Mouse (Mus musculus) liver, embryonic 14.5 days (tissue): Measurements from ENCODE around the gene Zfp865. TPM values are rescaled to one million over a fixed set of nuclear protein-coding genes. Genes with fewer than 3 reads are reported as not detected.
A peak's percentile ranks its signal among the peaks of the same experiment; 100 is the strongest.

Experiments
- ATAC-seq: fragments of 200-750 bp; cut with Nextera tagmentation; 2 replicates; pipeline ENCODE4 v1.8.0; 2017; ENCODE audit warnings: moderate number of reproducible peaks, mild to moderate bottlenecking, moderate library complexity; ENCODE audit not compliant: insufficient read depth
- DNase-seq, 3 experiments: peaks; one replicate each; pipeline ENCODE4 v3.0.0-alpha.2; 2012 to 2013; ENCODE audit warnings: low read depth in 3 of 3, low spot score in 3 of 3
- H3K27ac ChIP-seq: fragments of 300-500 bp; sonication (generic); 2 replicates; pipeline ENCODE4 v1.5.1; 2014; ENCODE audit warnings: moderate library complexity, mild to moderate bottlenecking, control low read depth, inconsistent platforms
- H3K27me3 ChIP-seq: fragments of 300-500 bp; sonication (generic); 2 replicates; pipeline ENCODE4 v1.6.1; 2014; ENCODE audit warnings: mild to moderate bottlenecking, low read length, moderate library complexity; ENCODE audit not compliant: control insufficient read depth, insufficient read depth
- H3K36me3 ChIP-seq: fragments of 300-500 bp; sonication (generic); replicated peaks from 2 replicates; pipeline ENCODE4 v1.6.1; 2014; ENCODE audit warnings: low read depth; ENCODE audit not compliant: control insufficient read depth, insufficient read depth
- H3K4me1 ChIP-seq, 2 experiments: fragments of 200-500 bp in 1 of 2; fragments of 300-500 bp in 1 of 2; sonication (generic) in 1 of 2; replicated peaks; 2 replicates each; pipeline ENCODE4 v1.6.1; 2012 to 2014; ENCODE audit warnings: antibody characterized with exemption in 1 of 2, inconsistent platforms in 1 of 2, low read length in 1 of 2; ENCODE audit not compliant: control insufficient read depth in 2 of 2, insufficient read depth in 2 of 2
- H3K4me2 ChIP-seq: fragments of 300-500 bp; sonication (generic); 2 replicates; pipeline ENCODE4 v1.6.1; 2014; ENCODE audit warnings: low read depth, mild to moderate bottlenecking, control low read depth, moderate library complexity
- H3K4me3 ChIP-seq, 2 experiments: fragments of 200-500 bp in 1 of 2; fragments of 300-500 bp in 1 of 2; sonication (generic) in 1 of 2; 2 replicates each; pipeline ENCODE4 v1.5.1; 2012 to 2014; ENCODE audit warnings: low read depth in 2 of 2, low read length in 2 of 2, mild to moderate bottlenecking in 2 of 2, control low read depth in 1 of 2, inconsistent platforms in 1 of 2, moderate library complexity in 1 of 2; ENCODE audit not compliant: insufficient read depth in 1 of 2
- H3K9ac ChIP-seq: fragments of 300-500 bp; sonication (generic); replicated peaks from 2 replicates; pipeline ENCODE4 v1.6.1; 2014; ENCODE audit warnings: mild to moderate bottlenecking, control low read depth, moderate library complexity
- H3K9me3 ChIP-seq: fragments of 300-500 bp; sonication (generic); 2 replicates; pipeline ENCODE4 v1.6.1; 2016; ENCODE audit warnings: low read length, mixed read lengths; ENCODE audit not compliant: control insufficient read depth
- CTCF ChIP-seq: IDR thresholded peaks from 2 replicates; pipeline ENCODE4 v1.5.1; 2016; ENCODE audit warnings: antibody characterized with exemption, low read depth, control low read depth
- EP300 ChIP-seq: IDR thresholded peaks from 2 replicates; pipeline ENCODE4 v1.6.1; 2016; ENCODE audit warnings: antibody characterized with exemption, low read depth
- WGBS: fragments of 180-500 bp; shearing (Covaris S2); extraction: QIAGEN DNeasy Blood & Tissue Kit; methylation state at CpG from one replicate; pipeline ENCODE4 v1.1.7; 2014; ENCODE audit not compliant: insufficient replicate concordance; 5-methylcytosine and 5-hydroxymethylcytosine counted together
- polyA plus RNA-seq, 2 experiments: library from polyadenylated mRNA; depleted of rRNA in 1 of 2; stranded (reverse) in 1 of 2; unstranded in 1 of 2; fragments of >200 nt; fragmentation: Nextera tagmentation in 1 of 2; extraction: Ambion mirVana in 1 of 2; gene quantifications; 2 replicates each; pipeline versions ENCODE4 v1.2.1 to v1.2.3; 2012 to 2014

Gene Zfp865
- polyA plus RNA-seq, 2 experiments: 0.98 to 6.4 TPM

- Histone ChIP-seq H3K36me3 (peaks cover 52% of the 10 kb centered on the region), H3K4me1 (peaks cover 8 to 12% of the 10 kb centered on the region in 2 experiments), H3K9me3 (no peaks in the 10 kb centered on the region; the same call in 1 of the 2 replicates), H3K4me2 (peak overlapping the region; percentile 82), H3K4me3 (peak overlapping the region; percentile 10 to 16; a peak in 2 of 4 replicates), H3K27me3 (no peaks in the 10 kb centered on the region), H3K27ac (peak overlapping the region; percentile 6; the same call in 1 of the 2 replicates), H3K9ac (no peak overlapping the region)
- no peak for TF ChIP-seq CTCF
- no peak for TF ChIP-seq EP300
- WGBS: 80% methylated on average over 27 of the region's 27 CpGs
- ATAC-seq: no peak
- no peak for DNase-seq
These were observed 7.3 kb upstream of the Zfp865 start for GRCm38 (mm10) chr7:5012681-5013513.

GRCm38 (mm10) chr7:5014251-5015117 lies 5.7 kb upstream of the Zfp865 start, which contains the start of the genes Zfp524 and Fiz1:
Gene Zfp524 (plus strand): TSS chr7:5014415.
Gene Fiz1 (minus strand): TSS chr7:5014697.
- no peaks in the 10 kb centered on the region for H3K27me3 ChIP-seq
- WGBS: under 1% methylated on average over 42 of the region's 42 CpGs
- H3K9ac ChIP-seq: peak within 1 kb of the TSS; percentile 97
- H3K36me3 ChIP-seq: peaks cover 37% of the 10 kb centered on the region
- DNase-seq: peak; percentile 93 to 94 (median 93)
- peak within 1 kb of the TSS; percentile 94 to 96 for H3K4me3 ChIP-seq
- ATAC-seq: peak; percentile 78
- peak within 1 kb of the TSS; percentile 96 for H3K27ac ChIP-seq
- H3K4me1 ChIP-seq: peaks cover 11 to 12% of the 10 kb centered on the region in 2 experiments
- H3K4me2 ChIP-seq: peak within 1 kb of the TSS; percentile 82
- no peaks in the 10 kb centered on the region; the same call in 1 of the 2 replicates for H3K9me3 ChIP-seq
- no peak for TF ChIP-seq CTCF
- TF ChIP-seq EP300: no peak

- peaks cover 12 to 13% of the 10 kb centered on the region in 2 experiments for H3K4me1 ChIP-seq
- TF ChIP-seq CTCF: no peak
- peak; percentile 45; the same call in 1 of the 2 replicates for TF ChIP-seq EP300
- H3K27ac ChIP-seq: peak within 1 kb of the TSS; percentile 96
- peak within 1 kb of the TSS; percentile 82 for H3K4me2 ChIP-seq
- no peaks in the 10 kb centered on the region; the same call in 1 of the 2 replicates for H3K9me3 ChIP-seq
- peak within 1 kb of the TSS; percentile 97 for H3K9ac ChIP-seq
- ATAC-seq: peak; percentile 76
- peaks cover 28% of the 10 kb centered on the region for H3K36me3 ChIP-seq
- under 1% methylated on average over 71 of the region's 76 CpGs for WGBS
- peak; percentile 82 to 91 (median 84) for DNase-seq
- H3K4me3 ChIP-seq: peak within 1 kb of the TSS; percentile 94 to 96
- no peaks in the 10 kb centered on the region for H3K27me3 ChIP-seq
These were observed 4.8 kb upstream of the Zfp865 start, which contains the start of gene Gm44973 for GRCm38 (mm10) chr7:5015118-5016001. Gene Gm44973 (plus strand): TSS chr7:5015496.

DNA sequence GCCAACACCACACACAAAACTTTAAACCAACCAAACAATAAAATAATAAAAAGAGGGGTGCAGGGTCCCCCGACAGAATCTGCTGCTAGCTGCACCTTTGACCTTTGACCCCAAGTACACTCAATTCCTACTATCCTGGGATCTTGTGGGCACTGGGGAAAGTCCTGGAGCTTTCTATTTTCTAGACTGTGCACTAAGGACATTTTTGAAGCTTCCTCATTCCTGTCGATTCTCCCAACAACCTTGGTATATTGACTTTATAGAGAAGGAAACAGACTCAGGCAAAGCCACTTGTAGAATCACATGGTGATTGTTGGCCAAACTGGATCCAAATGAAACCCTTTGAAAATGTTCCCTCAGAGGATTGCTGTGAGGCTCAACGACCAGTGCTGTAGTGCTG lies 4.1 kb upstream of the Zfp865 start:
- H3K9ac ChIP-seq: peak overlapping the region; percentile 97
- H3K27ac ChIP-seq: peak overlapping the region; percentile 96
- DNase-seq (no peak), ATAC-seq (no peak)
- H3K36me3 ChIP-seq: peaks cover 21% of the 10 kb centered on the region
- H3K4me3 ChIP-seq: peak overlapping the region; percentile 94 to 96
- 37% methylated on average over 3 of the region's 3 CpGs for WGBS
- peak overlapping the region; percentile 82 for H3K4me2 ChIP-seq
- H3K9me3 ChIP-seq: no peaks in the 10 kb centered on the region; the same call in 1 of the 2 replicates
- H3K27me3 ChIP-seq: no peaks in the 10 kb centered on the region
- TF ChIP-seq EP300 (no peak), CTCF (no peak)
- H3K4me1 ChIP-seq: peaks cover 13% of the 10 kb centered on the region in 2 experiments
